Mouse (Mus musculus) intestine, postnatal 0 days (tissue): ENCODE data around the gene Atp13a4. TPM values are rescaled to one million over a fixed set of nuclear protein-coding genes. Genes with fewer than 3 reads are reported as not detected.

Source experiments
- ATAC-seq: fragments of 200-750 bp; cut with Nextera tagmentation; 2 replicates; pipeline ENCODE4 v1.8.0; 2017; ENCODE audit warnings: mild to moderate bottlenecking, moderate TSS enrichment, moderate library complexity
- H3K27ac ChIP-seq: fragments of 300-500 bp; sonication (generic); 2 replicates; pipeline ENCODE4 v1.5.1; 2014; ENCODE audit warnings: mild to moderate bottlenecking, low read depth, low read length, moderate library complexity
- H3K27me3 ChIP-seq: fragments of 300-500 bp; sonication (generic); replicated peaks from 2 replicates; pipeline ENCODE4 v1.6.1; 2014; ENCODE audit warnings: low read length, mixed read lengths; ENCODE audit not compliant: control insufficient read depth, insufficient read depth
- H3K36me3 ChIP-seq: fragments of 300-500 bp; sonication (generic); 2 replicates; pipeline ENCODE4 v1.6.1; 2014; ENCODE audit warnings: mild to moderate bottlenecking, moderate library complexity; ENCODE audit not compliant: control insufficient read depth, insufficient read depth
- H3K4me1 ChIP-seq: fragments of 300-500 bp; sonication (generic); replicated peaks from 2 replicates; pipeline ENCODE4 v1.6.1; 2014; ENCODE audit warnings: antibody characterized with exemption, low read length, mixed read lengths; ENCODE audit not compliant: control insufficient read depth, insufficient read depth
- H3K4me2 ChIP-seq: fragments of 300-500 bp; sonication (generic); replicated peaks from 2 replicates; pipeline ENCODE4 v1.6.1; 2014; ENCODE audit warnings: low read depth, mild to moderate bottlenecking, moderate library complexity
- H3K4me3 ChIP-seq: fragments of 300-500 bp; sonication (generic); 2 replicates; pipeline ENCODE4 v1.5.1; 2014; ENCODE audit warnings: low read depth, low read length
- H3K9ac ChIP-seq: fragments of 300-500 bp; sonication (generic); 2 replicates; pipeline ENCODE4 v1.6.1; 2014; ENCODE audit warnings: mild to moderate bottlenecking, low read depth, low read length
- H3K9me3 ChIP-seq: fragments of 300-500 bp; sonication (generic); 2 replicates; pipeline ENCODE4 v1.6.1; 2016; ENCODE audit warnings: mixed run types; ENCODE audit not compliant: control insufficient read depth
- CTCF ChIP-seq: sonication (generic); IDR thresholded peaks from 2 replicates; pipeline ENCODE4 v1.5.1; 2016; ENCODE audit warnings: low read depth, mild to moderate bottlenecking, control low read depth, antibody characterized with exemption, moderate library complexity
- WGBS: fragments of 180-500 bp; shearing (Covaris S2); extraction: QIAGEN DNeasy Blood & Tissue Kit; methylation state at CpG from one replicate; pipeline ENCODE4 v1.1.7; 2014; 5-methylcytosine and 5-hydroxymethylcytosine counted together
- polyA plus RNA-seq: library from polyadenylated mRNA; unstranded; fragments of >200 nt; fragmentation: Nextera tagmentation; extraction: Ambion mirVana; gene quantifications from 2 replicates; pipeline ENCODE4 v1.2.1, GENCODE M21; 2015

The Atp13a4 gene
- polyA plus RNA-seq, 1 experiment from 2014 or later, result not detected

- H3K9ac ChIP-seq, result no peak overlapping the region
- no peak overlapping the region for H3K4me3 ChIP-seq
- no peak for ATAC-seq
- no peak for TF ChIP-seq CTCF
- no peaks in the 10 kb centered on the region for H3K36me3 ChIP-seq
- 65% methylated on average over 6 of the region's 6 CpGs for WGBS
- no peak overlapping the region for H3K27ac ChIP-seq
- H3K4me1 ChIP-seq, result no peaks in the 10 kb centered on the region
- no peaks in the 10 kb centered on the region for H3K9me3 ChIP-seq
- H3K27me3 ChIP-seq, result no peaks in the 10 kb centered on the region
- H3K4me2 ChIP-seq, result no peak overlapping the region
Observed at GRCm38 (mm10) chr16:29533641-29534040, 11.0 kb downstream of the Atp13a4 start.

GRCm38 (mm10) chr16:29527085-29527484, 17.6 kb downstream of the Atp13a4 start:
- no peak overlapping the region for H3K27ac ChIP-seq
- no peaks in the 10 kb centered on the region for H3K9me3 ChIP-seq
- 68% methylated on average over 6 of the region's 6 CpGs for WGBS
- H3K27me3 ChIP-seq, result no peaks in the 10 kb centered on the region
- no peaks in the 10 kb centered on the region for H3K4me1 ChIP-seq
- H3K36me3 ChIP-seq, result no peaks in the 10 kb centered on the region
- H3K4me2 ChIP-seq, result no peak overlapping the region
- H3K9ac ChIP-seq, result no peak overlapping the region
- TF ChIP-seq CTCF, result no peak
- H3K4me3 ChIP-seq, result no peak overlapping the region
- ATAC-seq, result no peak

GRCm38 (mm10) chr16:29526585-29526984, 18.1 kb downstream of the Atp13a4 start:
- no peak for TF ChIP-seq CTCF
- ATAC-seq, result no peak
- H3K27ac ChIP-seq, result no peak overlapping the region
- H3K4me1 ChIP-seq, result no peaks in the 10 kb centered on the region
- WGBS, result 71% methylated on average over 8 of the region's 8 CpGs
- no peak overlapping the region for H3K4me3 ChIP-seq
- no peak overlapping the region for H3K4me2 ChIP-seq
- no peaks in the 10 kb centered on the region for H3K9me3 ChIP-seq
- H3K36me3 ChIP-seq, result no peaks in the 10 kb centered on the region
- no peak overlapping the region for H3K9ac ChIP-seq
- H3K27me3 ChIP-seq, result no peaks in the 10 kb centered on the region

GRCm38 (mm10) chr16:29512495-29512894, 32.2 kb downstream of the Atp13a4 start:
- no peaks in the 10 kb centered on the region for H3K9me3 ChIP-seq
- H3K27me3 ChIP-seq, result no peaks in the 10 kb centered on the region
- H3K4me2 ChIP-seq, result no peak overlapping the region
- H3K4me1 ChIP-seq, result no peaks in the 10 kb centered on the region
- no peak for TF ChIP-seq CTCF
- no peak for ATAC-seq
- H3K36me3 ChIP-seq, result no peaks in the 10 kb centered on the region
- H3K27ac ChIP-seq, result no peak overlapping the region
- no peak overlapping the region for H3K9ac ChIP-seq
- 83% methylated on average over 3 of the region's 3 CpGs for WGBS
- no peak overlapping the region for H3K4me3 ChIP-seq

- H3K9ac ChIP-seq, result no peak overlapping the region
- no peaks in the 10 kb centered on the region for H3K27me3 ChIP-seq
- H3K9me3 ChIP-seq, result no peaks in the 10 kb centered on the region
- no peaks in the 10 kb centered on the region for H3K36me3 ChIP-seq
- WGBS, result 72% methylated on average over 7 of the region's 7 CpGs
- no peak overlapping the region for H3K4me2 ChIP-seq
- TF ChIP-seq CTCF, result no peak
- no peaks in the 10 kb centered on the region for H3K4me1 ChIP-seq
- H3K27ac ChIP-seq, result no peak overlapping the region
- no peak for ATAC-seq
- no peak overlapping the region for H3K4me3 ChIP-seq
Observed at GRCm38 (mm10) chr16:29510743-29511142, 33.9 kb downstream of the Atp13a4 start.

- no peak for TF ChIP-seq CTCF
- H3K4me1 ChIP-seq, result no peaks in the 10 kb centered on the region
- no peak overlapping the region for H3K9ac ChIP-seq
- H3K27me3 ChIP-seq, result no peaks in the 10 kb centered on the region
- 81% methylated on average over 3 of the region's 3 CpGs for WGBS
- no peaks in the 10 kb centered on the region for H3K9me3 ChIP-seq
- H3K27ac ChIP-seq, result no peak overlapping the region
- H3K4me2 ChIP-seq, result no peak overlapping the region
- no peaks in the 10 kb centered on the region for H3K36me3 ChIP-seq
- no peak for ATAC-seq
- no peak overlapping the region for H3K4me3 ChIP-seq
Observed at GRCm38 (mm10) chr16:29509881-29510280, 34.8 kb downstream of the Atp13a4 start.

GRCm38 (mm10) chr16:29504671-29505070, 40.0 kb downstream of the Atp13a4 start:
- no peak for ATAC-seq
- H3K4me3 ChIP-seq, result no peak overlapping the region
- no peaks in the 10 kb centered on the region for H3K9me3 ChIP-seq
- 70% methylated on average over 4 of the region's 4 CpGs for WGBS
- H3K9ac ChIP-seq, result no peak overlapping the region
- TF ChIP-seq CTCF, result no peak
- no peak overlapping the region for H3K27ac ChIP-seq
- no peaks in the 10 kb centered on the region for H3K36me3 ChIP-seq
- H3K4me1 ChIP-seq, result no peaks in the 10 kb centered on the region
- H3K4me2 ChIP-seq, result no peak overlapping the region
- H3K27me3 ChIP-seq, result no peaks in the 10 kb centered on the region
